Mouse (Mus musculus) adrenal gland, adult 18-20 months (tissue): Measurements from ENCODE around the gene Plce1. TPM values are rescaled to one million over a fixed set of nuclear protein-coding genes. Genes with fewer than 3 reads are reported as not detected.

Experiments
- DNase-seq, 2 experiments: peaks; one replicate each; pipeline ENCODE4 v3.0.0; 2021 to 2022; ENCODE audit warnings: low spot score in 2 of 2
- total RNA-seq, 2 experiments: library from RNA; stranded (reverse); gene quantifications; 1 replicate in 1 of 2; 2 replicates in 1 of 2; pipeline ENCODE4 v1.2.3; 2021

The Plce1 gene
- total RNA-seq, 2 experiments from 2014 or later = 4.5 to 7.8 TPM

GRCm38 (mm10) chr19:38798801-38799200 lies 317.9 kb downstream of the Plce1 start:
- no peak for DNase-seq

DNA sequence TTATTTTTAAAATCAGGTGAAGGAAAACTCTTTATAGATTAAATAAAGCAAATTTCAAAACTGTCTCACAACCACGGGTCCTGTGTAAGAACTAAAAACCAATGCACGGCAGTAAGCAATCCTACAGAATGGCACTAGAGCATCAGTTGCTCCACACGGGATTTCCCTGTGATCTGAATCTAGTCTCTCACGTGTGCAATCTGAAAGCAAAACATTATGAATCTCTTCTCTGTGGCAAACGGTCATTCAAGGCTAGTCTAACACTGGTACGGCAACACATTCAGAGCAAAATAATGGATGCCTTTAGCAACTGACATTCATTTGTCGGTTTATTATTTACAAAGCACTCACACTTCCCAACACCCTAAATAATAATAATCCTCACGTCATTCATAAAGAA lies 337.3 kb downstream of the Plce1 start:
- no peak for DNase-seq

- DNase-seq = peak; percentile 97 to 99
Measured at GRCm38 (mm10) chr19:38818766-38819426, 338.0 kb downstream of the Plce1 start, which contains the start of gene Noc3l. Gene Noc3l (minus strand): TSS chr19:38819237.

DNA sequence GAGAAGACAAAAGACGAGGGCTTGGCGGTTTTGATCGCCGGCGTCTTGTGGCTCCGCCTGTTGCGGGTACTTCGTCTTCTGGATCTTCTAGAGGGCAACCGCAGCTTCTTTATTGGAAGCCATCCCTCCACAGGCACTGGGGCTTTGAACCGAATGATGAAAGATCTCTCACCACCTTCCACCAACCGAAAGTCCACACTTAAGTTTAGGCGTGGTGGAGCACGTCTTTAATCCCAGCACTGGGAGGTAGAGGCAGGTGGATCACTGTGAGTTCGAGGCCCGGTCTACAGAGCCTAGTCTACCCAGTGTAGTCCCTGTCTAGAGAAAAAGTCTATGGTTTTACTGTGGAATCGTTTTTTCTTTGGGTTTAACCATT lies 338.5 kb downstream of the Plce1 start:
- DNase-seq = no peak

DNA sequence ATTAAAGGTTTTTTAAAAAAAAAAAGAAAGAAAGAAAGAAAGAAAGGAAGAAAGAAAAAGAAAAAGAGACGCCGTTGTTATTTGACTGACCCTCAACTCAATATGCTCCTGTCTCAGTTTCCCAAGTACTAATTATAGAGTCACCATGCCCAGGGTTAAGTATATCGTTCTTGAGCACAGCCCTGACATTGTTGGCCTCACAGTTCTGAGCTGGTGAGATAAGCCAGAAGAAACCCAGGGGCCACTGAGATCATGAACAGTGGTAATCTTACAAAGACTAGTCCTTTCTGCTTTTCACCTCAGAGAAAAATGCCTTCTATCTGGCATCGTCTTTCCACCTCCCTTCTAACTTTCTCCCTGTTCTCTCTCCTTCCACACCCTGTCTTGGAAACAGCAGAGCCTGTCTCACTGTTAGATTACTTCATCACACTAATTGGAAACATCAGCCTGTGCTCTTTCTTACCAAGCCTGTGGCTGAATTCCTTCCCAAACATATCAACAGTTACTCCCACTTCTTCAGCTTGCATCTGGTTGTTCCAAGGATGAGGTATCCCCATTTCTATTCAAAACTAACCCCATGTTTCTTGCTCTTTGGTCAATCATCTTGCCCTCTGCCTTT lies 339.4 kb downstream of the Plce1 start:
- DNase-seq = no peak

- DNase-seq = no peak
Measured at GRCm38 (mm10) chr19:38833224-38833623, 352.3 kb downstream of the Plce1 start.

Other genes with a start within 250 kb of the Plce1 start
- under 1 TPM; 0.74 to 0.93 TPM for gene Lgi1, start 216.6 kb upstream of the Plce1 start, total RNA-seq
- gene Slc35g1, start 85.1 kb upstream of the Plce1 start, total RNA-seq = 10 to 100 TPM; 15.1 to 15.3 TPM